Mouse (Mus musculus) ES-E14 (cell line): ENCODE measurements around the gene Srsf3. TPM values are rescaled to one million over a fixed set of nuclear protein-coding genes. Genes with fewer than 3 reads are reported as not detected.
A peak's percentile ranks its signal among the peaks of the same experiment; 100 is the strongest.

Experiments
- DNase-seq: peaks from one replicate; pipeline ENCODE4 v3.0.0-alpha.2; 2013; ENCODE audit warnings: low read depth, low spot score
- H3K27ac ChIP-seq: 2 replicates; pipeline ENCODE4 v1.5.1; 2012; ENCODE audit warnings: low read depth, mild to moderate bottlenecking, low read length, moderate library complexity, mixed read lengths; ENCODE audit not compliant: poor library complexity, insufficient read depth, severe bottlenecking
- H3K36me3 ChIP-seq: 2 replicates; pipeline ENCODE4 v1.6.1; 2012; ENCODE audit warnings: mild to moderate bottlenecking, low read length, moderate library complexity, mixed read lengths; ENCODE audit not compliant: control insufficient read depth, poor library complexity, insufficient read depth, severe bottlenecking
- H3K4me1 ChIP-seq, 2 experiments: fragments of 150-350 bp in 1 of 2; sonication (generic) in 1 of 2; 2 replicates each; pipeline ENCODE4 v1.6.1; 2012; ENCODE audit warnings: low read length in 2 of 2, mild to moderate bottlenecking in 1 of 2, mixed read lengths in 1 of 2; ENCODE audit not compliant: control insufficient read depth in 2 of 2, insufficient read depth in 2 of 2, poor library complexity in 1 of 2
- H3K4me3 ChIP-seq, 2 experiments: fragments of 150-350 bp in 1 of 2; sonication (generic) in 1 of 2; 2 replicates each; pipeline ENCODE4 v1.5.1; 2012; ENCODE audit warnings: low read length in 2 of 2, low read depth in 1 of 2, mild to moderate bottlenecking in 1 of 2, mixed read lengths in 1 of 2; ENCODE audit not compliant: insufficient read depth in 1 of 2, poor library complexity in 1 of 2, severe bottlenecking in 1 of 2
- H3K9ac ChIP-seq: 2 replicates; pipeline ENCODE4 v1.6.1; 2012; ENCODE audit warnings: low read depth, mild to moderate bottlenecking, low read length, mixed read lengths; ENCODE audit not compliant: poor library complexity, insufficient read depth, severe bottlenecking
- H3K9me3 ChIP-seq: fragments of 150-350 bp; sonication (generic); 2 replicates; pipeline ENCODE4 v1.6.1; 2012; ENCODE audit warnings: low read depth, mild to moderate bottlenecking, low read length; ENCODE audit not compliant: control insufficient read depth, insufficient read depth
- CHD2 ChIP-seq: IDR thresholded peaks from 2 replicates; pipeline ENCODE4 v1.6.1; 2014; ENCODE audit warnings: mild to moderate bottlenecking, low read depth, low read length, inconsistent platforms
- HCFC1 ChIP-seq: IDR thresholded peaks from 2 replicates; pipeline ENCODE4 v1.6.1; 2012; ENCODE audit warnings: low read length, inconsistent platforms, borderline replicate concordance; ENCODE audit not compliant: insufficient read depth
- MAFK ChIP-seq: IDR thresholded peaks from 2 replicates; pipeline ENCODE4 v1.6.1; 2014; ENCODE audit warnings: mild to moderate bottlenecking, low read depth, low read length, inconsistent platforms; ENCODE audit not compliant: insufficient read depth
- ZC3H11A ChIP-seq: IDR thresholded peaks from 2 replicates; pipeline ENCODE4 v1.6.1; 2012; ENCODE audit warnings: low read depth, mild to moderate bottlenecking, inconsistent platforms, low read length, borderline replicate concordance
- ZNF384 ChIP-seq: IDR thresholded peaks from 2 replicates; pipeline ENCODE4 v1.6.1; 2012; ENCODE audit warnings: low read depth, low read length, inconsistent platforms
- in situ Hi-C, 2 experiments: fragments of 600-800 bp; cut with MboI; formaldehyde crosslinking; loops; one replicate each; pipeline ENCODE4 v1.15.1; 2025; ENCODE audit warnings: low sequenced_read_pairs in 2 of 2, inconsistent platforms in 1 of 2; ENCODE audit not compliant: unreplicated experiment in 2 of 2
- total RNA-seq: library from RNA; depleted of rRNA; stranded (reverse); fragments of 300-350 nt; gene quantifications from 2 replicates; pipeline ENCODE4 v1.2.3, GENCODE M21; 2012

Gene Srsf3
- total RNA-seq, 1 experiment: 317 TPM

GRCm38 (mm10) chr17:29060946-29061345, 28.5 kb downstream of the Srsf3 start:
- TF ChIP-seq ZNF384 (no peak), HCFC1 (no peak), MAFK (no peak), ZC3H11A (no peak)
- Histone ChIP-seq H3K36me3 (0 out of 2 replicates have a peak, but pooled peaks cover 2% of the 10 kb centered on the region), H3K4me3 (no peak overlapping the region), H3K9me3 (no peaks in the 10 kb centered on the region), H3K27ac (no peak overlapping the region; the same call in 1 of the 2 replicates), H3K4me1 (peaks cover 22 to 45% of the 10 kb centered on the region in 2 experiments), H3K9ac (peak overlapping the region; percentile 22; the same call in 1 of the 2 replicates)
- in situ Hi-C loops: no loop called here
- DNase-seq: no peak

GRCm38 (mm10) chr17:29062119-29063035, 29.9 kb downstream of the Srsf3 start:
- Histone ChIP-seq H3K4me3 (no peak overlapping the region), H3K4me1 (peaks cover 20 to 39% of the 10 kb centered on the region in 2 experiments), H3K36me3 (0 out of 2 replicates have a peak, but pooled peaks cover 2% of the 10 kb centered on the region), H3K9me3 (no peaks in the 10 kb centered on the region), H3K27ac (no peak overlapping the region), H3K9ac (no peak overlapping the region)
- DNase-seq: no peak
- in situ Hi-C loops: no loop called here
- TF ChIP-seq MAFK: no peak
- TF ChIP-seq ZC3H11A: no peak
- TF ChIP-seq ZNF384: no peak
- TF ChIP-seq HCFC1: no peak
- no peak for TF ChIP-seq CHD2

GRCm38 (mm10) chr17:29063121-29063987, 30.9 kb downstream of the Srsf3 start:
- Histone ChIP-seq H3K27ac (no peak overlapping the region), H3K4me3 (no peak overlapping the region), H3K36me3 (0 out of 2 replicates have a peak, but pooled peaks cover 2% of the 10 kb centered on the region), H3K9me3 (no peaks in the 10 kb centered on the region), H3K9ac (no peak overlapping the region), H3K4me1 (peaks cover 17 to 36% of the 10 kb centered on the region in 2 experiments)
- TF ChIP-seq CHD2: no peak
- TF ChIP-seq ZC3H11A: no peak
- TF ChIP-seq ZNF384: no peak
- TF ChIP-seq MAFK: no peak
- no peak for TF ChIP-seq HCFC1
- DNase-seq: no peak
- in situ Hi-C loops: no loop called here

GRCm38 (mm10) chr17:29063988-29064285, 31.5 kb downstream of the Srsf3 start:
- no peak overlapping the region for H3K27ac ChIP-seq
- no peak overlapping the region for H3K9ac ChIP-seq
- 0 out of 2 replicates have a peak, but pooled peaks cover 1% of the 10 kb centered on the region for H3K36me3 ChIP-seq
- no peak overlapping the region for H3K4me3 ChIP-seq
- in situ Hi-C loops: no loop called here
- no peak for DNase-seq
- H3K9me3 ChIP-seq: no peaks in the 10 kb centered on the region
- H3K4me1 ChIP-seq: peaks cover 22 to 38% of the 10 kb centered on the region in 2 experiments
- no peak for TF ChIP-seq MAFK
- no peak for TF ChIP-seq CHD2
- TF ChIP-seq HCFC1: no peak
- no peak for TF ChIP-seq ZC3H11A
- no peak for TF ChIP-seq ZNF384
